Mouse (Mus musculus): ENCODE data around the gene Stap2.

The Stap2 gene

DNA sequence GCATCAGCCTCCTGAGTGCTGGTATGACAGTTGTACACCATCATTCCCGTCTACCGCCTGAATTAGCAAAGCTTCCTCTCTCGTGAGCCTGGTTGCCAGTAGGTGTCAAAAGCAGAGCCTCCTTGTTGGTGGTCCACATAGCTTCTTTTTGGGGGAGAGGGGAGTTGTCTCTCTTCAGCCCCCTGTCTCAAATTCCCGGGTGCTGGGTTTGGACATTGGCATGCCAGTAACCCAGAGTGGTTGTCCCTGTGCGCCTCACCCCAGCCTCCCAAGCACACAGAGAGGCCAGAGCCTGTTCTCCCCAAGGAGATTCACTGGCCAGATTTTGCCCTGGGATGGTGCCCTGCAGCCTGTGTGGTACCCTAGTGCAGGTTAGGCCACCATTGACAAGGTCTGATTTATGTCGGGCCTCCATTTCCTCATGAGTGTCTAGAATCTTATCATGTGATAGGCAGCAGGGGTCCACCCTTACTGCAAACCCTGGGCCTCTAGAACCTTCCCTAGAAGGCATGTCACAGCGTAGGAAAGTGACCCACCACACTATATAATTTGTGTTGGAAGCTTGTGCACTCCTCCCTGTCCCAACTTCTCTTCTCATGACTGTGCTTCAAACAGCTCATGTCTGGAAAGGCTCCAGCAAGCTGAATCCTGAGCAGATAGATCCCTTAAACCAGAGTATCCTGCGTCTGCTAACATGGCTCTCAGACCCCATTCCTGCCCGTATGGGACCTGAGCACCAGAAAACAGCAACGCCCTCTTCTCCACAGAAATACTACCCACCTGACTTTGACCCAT is 45.2 kb downstream of the Stap2 start:
- DNase-seq (ENCODE audit: low spot score) = no peak

DNA sequence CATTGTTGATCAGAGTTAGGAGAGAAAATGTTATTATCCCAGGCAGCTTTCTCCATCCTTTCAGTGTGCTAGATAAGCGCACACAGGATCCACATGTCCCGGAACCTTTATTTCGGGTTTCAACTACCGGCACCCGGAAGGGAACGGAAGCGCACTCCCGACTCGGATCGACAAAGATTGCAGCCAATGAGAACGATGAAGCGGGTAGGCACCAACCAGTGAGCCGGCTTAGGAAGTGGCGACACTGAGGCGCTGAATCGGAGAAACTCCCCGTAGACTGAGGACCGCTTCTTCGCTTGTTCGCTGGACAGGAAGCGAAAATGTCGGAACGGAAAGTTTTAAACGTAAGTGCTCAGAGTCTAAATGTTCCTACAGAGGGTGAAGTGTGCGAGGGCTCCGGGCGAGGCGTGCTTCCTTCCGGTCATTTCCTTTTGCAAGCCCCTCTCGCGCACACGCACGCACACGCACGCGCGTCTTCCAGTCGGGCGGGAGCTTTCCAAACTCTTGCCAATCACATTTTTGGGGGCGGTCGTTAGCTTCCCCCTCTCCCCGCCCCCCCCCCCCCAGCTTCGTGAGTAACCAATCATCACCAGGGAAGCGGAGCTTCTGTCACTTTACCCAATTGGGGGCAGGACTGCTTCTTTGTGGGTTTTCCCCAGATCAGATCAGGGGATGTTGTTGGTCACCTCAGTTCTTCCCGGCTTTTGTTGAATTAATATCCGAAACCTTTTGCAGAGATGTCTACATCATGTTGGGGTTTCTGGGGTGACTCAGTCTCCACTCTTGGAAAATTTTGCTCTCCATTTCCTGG is 46.3 kb downstream of the Stap2 start, which contains the start of gene Yju2:
Yju2 (plus strand) TSS at position 182 of the 811 bp plus-strand sequence.
- peak; percentile 98 for DNase-seq (ENCODE audit: low spot score)

DNA sequence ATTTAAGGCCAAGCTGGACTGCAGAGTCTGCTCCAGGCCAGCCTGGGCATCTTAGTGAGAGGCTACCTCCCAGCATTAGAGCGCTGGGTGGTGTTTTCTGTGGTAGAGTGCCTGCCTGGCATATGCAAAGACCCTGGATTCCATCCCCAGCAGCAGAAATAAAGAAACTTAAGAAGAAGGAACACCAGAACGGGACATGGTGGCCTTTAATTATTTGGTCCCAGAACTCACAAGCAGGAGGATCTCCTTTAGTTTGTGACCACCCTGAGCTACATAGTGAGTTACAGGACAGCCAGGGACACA is 46.8 kb downstream of the Stap2 start:
- no peak for DNase-seq (ENCODE audit: low spot score)

DNA sequence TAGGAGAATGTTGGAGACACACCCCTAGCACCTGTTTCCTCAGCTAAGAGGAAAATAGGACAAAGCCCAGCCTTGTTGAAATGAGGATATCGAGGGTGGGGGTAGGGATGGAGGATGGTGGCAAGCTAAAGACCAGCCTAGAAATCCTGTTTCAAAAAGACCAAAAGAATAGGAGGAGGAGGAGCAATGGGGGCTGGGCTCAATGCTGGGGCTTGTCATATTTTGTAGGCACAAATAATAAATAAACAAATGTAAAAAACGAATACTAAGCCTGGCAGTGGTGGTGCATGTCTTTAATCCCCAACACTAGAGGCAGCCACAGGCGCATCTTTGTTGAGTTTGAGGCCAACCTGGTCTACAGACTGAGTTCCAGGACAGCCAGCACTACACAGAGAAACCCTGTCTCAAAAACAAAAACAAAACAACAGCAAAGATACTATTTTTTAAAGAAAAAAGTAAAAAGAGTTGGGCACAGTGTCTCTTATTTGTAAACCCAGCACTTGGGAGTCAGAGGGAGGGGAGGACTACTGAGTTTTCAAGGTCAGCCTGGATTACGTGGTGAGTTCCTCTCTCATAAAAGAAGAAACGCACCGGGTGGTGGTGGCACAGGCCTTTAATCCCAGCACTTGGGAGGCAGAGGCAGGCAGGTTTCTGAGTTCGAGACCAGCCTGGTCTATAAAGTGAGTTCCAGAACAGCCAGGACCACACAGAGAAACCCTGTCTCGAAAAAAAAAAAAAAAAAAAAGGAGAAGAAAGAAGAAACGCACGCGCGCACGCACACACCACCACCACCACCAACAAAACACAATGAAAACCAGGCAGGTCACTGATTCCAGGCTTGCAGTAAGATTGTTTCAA is 47.4 kb downstream of the Stap2 start:
- DNase-seq (ENCODE audit: low spot score) = no peak

DNA sequence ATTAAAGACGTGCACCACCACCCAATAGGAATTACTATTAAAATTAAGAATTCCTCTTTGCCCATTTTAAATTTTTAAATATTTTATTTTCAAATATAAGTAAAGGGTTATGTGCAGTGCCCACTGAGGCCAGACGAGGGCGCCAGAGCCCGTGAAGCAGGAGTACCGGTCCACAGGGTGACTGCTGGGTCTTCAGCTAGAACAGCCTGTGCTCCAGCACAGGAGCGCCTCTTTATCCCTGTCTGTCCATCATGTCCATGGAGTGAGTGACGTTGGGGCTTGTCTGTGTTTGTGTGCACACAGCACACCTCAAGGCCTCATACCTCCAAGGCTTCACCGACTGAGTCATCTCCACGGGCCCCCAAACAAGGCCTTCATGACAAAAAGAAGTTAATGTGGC is 48.2 kb downstream of the Stap2 start:
- DNase-seq (ENCODE audit: low spot score) = peak; percentile 81

DNA sequence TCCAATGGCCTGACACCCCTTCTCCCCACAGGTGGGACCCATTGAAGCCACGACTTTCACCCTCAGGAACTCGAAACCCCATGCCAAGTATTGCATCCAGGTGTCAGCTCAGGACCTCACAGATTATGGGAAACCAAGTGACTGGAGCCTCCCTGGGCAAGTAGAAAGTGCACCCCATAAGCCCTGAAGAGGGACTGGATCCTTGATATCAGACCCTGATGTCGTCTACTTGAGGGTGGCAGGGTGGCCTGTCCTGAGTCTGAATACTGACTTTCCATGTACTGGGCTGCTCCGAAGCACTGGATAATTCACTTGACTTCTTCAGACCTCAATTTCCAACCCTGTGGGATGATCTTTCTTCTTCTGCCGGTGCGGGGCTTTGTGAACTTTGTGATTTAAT is 48.8 kb downstream of the Stap2 start:
- no peak for DNase-seq (ENCODE audit: low spot score)

DNA sequence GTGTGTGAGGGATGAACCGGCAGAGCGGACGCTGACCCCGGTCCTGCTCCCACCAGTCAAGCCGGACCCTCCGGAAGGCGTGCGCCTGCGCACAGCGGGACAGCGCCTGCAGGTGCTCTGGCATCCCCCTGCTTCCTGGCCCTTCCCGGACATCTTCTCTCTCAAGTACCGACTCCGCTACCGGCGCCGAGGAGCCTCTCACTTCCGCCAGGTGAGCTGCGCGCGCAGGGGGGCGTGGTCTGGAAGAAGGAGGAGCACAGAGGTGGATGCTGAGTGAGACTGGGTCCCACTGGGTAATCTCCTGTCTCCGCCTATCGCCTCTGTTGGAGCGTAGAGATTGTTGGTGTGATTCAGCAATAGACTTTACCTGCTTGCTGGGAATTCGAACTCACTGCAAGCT is 49.3 kb downstream of the Stap2 start:
- DNase-seq (ENCODE audit: low spot score) = no peak

DNA sequence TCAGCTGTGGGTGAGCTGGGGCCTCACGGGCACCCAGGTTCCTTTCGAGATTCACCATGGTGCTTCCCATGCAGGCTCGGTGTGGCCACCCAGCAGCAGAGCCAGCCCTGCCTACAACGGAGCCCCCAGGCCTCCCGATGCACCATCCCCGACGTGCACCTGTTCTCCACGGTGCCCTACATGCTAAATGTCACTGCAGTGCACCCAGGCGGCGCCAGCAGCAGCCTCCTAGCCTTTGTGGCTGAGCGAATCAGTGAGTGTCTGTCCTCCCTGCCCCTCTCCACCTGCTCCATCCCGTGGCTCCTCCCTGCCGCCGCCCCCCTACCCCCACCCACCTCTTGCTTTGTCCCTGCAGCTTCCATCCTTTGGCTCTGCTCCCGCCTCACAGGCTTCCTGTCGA is 51.2 kb downstream of the Stap2 start:
- no peak for DNase-seq (ENCODE audit: low spot score)

DNA sequence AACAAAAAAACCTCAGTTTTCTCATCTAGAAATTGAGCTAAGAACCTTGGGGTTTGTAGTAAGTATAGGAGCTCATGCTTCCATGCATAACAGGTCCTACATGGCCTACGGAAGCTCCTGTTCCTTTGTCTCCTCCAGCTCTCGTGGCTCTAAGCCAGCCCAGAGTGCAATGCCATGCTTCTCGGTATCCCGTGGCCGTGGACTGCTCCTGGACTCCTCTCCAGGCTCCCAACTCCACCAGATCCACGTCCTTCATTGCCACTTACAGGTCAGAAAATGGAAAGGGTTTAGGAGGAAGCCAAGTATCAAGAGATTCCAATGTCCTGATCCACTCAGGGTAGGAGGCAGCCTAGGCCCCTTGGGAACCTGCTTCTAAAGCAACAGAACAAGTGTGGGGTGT is 51.6 kb downstream of the Stap2 start:
- DNase-seq (ENCODE audit: low spot score) = no peak

DNA sequence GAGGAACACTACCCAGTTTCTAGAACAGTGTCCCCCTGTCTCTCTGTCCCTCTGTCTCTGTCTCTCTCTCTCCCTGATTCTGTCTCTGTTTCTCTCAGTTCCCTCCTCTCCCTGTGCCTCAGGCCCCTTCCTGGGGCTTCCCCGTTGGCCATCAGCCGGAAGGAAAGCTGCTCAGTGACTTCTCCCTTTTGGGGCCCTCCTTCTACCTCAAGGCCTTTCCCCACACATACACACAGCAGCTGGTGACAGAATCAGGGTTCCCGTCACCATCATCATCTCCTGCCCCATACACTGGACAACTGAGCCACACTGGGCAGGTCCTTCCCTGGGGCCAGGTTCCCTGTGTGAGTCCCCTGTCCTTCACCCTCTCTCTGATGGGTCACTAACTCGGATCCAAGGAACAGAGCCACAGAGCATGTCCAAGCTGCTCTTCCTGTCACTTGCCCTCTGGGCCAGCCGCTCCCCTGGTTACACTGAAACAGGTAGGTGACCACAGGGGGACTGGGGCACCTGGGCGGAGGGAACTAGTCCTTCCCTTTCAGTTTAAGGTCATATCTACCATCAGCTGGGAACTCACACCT is 52.8 kb downstream of the Stap2 start, which contains the start of gene Ebi3:
Ebi3 (plus strand) TSS at position 194 of the 581 bp plus-strand sequence.
- DNase-seq (ENCODE audit: low spot score) = no peak

DNA sequence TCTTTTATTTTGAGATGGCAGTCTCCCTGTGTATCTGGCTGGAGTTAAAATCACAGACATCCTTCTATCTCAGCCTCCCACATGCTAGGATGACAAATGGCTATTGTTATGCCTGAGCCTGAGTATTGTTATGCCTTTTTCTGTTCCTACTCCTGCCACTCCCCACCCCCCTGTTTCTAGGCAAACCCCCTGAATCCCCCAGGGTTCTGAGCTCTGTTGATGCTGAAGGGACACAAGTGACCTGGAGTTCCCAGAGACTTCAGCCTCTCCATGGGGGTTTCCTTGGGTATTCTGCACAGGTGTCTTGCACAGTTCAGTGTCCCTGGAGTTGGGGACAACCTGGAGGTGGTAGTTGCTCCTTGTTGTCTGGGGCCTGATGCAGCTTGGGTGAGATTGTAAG is 53.3 kb downstream of the Stap2 start:
- no peak for DNase-seq (ENCODE audit: low spot score)

DNA sequence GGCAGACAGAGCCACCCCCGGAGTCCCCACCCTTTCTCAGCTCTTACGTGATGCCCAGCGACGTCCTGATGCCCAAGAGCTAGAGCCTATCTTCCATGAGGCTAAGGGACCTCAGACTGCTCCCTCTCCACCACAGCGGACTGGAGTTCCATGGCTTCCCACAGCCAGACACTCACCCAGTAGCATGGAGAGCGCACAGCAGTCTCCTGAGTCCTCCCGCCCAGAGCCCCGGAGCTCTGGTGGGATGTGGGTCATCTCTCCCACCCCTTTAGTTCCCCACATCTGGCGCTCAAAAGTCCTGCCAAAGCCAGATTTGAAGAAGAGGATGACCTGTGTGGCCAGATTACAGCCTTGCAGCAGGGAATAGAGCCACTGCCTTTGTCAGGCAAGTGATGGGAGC is 54.8 kb downstream of the Stap2 start:
- DNase-seq (ENCODE audit: low spot score) = no peak

DNA sequence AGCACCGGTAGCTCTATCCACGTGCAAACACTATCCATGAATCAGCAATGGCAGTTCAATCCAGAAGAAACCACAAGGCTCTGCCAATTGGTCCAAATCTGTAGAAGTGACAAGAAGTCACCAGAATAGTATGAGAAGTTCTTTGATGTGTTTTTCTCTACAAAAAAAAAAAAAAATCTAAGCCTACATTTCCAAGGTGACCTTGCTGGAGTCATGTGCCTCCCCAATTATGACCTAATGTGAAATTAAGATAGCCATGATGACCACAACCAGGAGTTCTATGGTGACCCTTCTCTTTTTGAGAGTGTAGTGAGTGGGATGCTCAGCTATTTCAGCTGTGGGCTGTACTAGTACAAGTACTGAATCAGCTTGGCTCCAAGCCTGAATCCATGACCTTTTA is 56.0 kb downstream of the Stap2 start, which contains the start of gene Zfp119b:
Zfp119b (minus strand) TSS at position 101 of the 400 bp plus-strand sequence.
- no peak for DNase-seq (ENCODE audit: low spot score)

DNA sequence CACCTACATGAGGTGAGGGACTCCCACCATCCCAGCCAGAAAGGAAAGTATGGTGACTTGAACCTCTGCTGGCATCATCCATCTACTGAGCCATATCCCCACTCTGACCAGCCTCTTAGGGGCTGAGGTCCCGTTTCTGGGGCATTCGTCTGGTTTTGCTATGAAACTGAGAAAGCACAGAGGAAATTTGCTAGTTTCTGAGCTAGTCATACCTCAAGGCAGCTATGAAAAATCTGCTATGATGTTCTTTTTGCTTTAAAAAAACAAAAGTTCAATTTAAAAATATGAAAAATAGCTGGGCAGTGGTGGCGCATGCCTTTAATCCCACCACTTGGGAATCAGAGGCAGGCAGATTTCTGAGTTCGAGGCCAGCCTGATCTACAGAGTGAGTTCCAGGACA is 56.7 kb downstream of the Stap2 start:
- DNase-seq (ENCODE audit: low spot score) = no peak

All from adipocyte (in vitro differentiated cells).